Mouse (Mus musculus): ENCODE measurements around the gene Dock7.
A peak's percentile ranks its signal among the peaks of the same experiment; 100 is the strongest.

Gene Dock7

DNA sequence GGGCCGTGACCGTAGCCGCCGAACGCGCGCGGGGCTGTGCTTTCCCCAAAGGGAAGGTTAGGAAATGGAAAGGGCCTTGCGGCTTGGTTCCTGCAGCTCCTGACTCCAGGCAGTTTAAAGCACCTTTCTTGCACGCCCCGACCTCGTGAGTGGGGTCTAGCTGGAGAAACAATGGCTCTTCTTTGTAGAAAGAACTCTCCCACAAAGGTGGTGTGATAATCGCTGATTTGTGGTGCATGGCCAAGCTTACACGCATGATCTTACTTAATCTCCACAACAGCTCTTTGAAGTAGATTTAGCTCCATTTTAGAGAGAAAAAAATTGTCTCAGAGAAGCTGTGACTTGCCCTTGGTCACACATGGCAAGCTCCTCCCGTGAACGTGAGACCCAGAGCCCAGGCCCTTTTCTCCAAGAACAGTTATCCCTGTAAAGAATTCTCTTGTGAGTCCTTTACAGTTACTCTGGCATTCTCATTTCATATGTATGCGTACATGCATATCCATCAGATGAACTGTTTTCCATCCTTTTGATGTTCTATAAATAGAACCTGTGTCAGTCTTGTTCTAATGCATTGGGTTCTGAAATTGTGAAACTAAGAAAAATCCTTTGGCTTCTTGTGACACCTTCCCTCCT lies 524 bp upstream of the Dock7 start:
- no peak for DNase-seq (ENCODE audit: low read depth)

DNA sequence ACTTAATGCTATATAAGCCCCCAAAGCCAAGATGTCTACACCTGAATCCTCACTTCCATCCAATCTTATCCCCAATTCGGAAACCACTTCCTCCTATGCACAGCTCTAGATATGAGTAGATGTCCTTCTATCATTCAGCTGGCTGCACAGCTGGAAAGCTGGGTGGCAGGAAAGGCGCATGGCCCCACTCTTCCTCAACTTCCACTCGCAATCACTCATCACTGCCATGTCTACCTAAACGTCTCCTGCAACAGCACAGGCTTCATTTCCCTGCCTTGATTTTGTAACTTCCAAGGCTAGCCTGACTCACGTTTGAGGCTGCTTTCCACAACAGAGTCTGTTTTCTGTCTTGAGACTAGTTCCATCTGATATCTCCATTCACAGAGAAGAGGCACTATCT lies 1.7 kb downstream of the Dock7 start:
- DNase-seq (ENCODE audit: low read depth): no peak

DNA sequence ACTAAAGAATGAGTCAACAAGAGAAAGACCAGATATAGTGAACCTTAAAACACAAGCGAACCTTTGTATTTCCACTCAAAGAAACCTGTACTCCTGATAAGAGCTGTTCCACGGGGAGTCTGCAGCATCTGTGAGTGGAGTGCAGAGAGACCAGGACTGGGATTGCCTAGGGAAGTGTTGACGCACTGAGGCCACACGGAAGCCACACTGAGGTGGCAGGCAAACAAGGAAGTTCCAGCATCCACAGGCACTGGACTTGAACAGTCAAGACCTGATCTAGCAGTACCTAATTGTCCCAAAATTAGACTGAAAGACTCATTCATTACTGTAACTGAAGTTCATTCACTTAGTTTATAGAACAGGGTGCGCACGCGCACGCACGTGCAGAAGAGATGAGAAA lies 4.9 kb downstream of the Dock7 start:
- no peak for DNase-seq (ENCODE audit: low read depth)

DNA sequence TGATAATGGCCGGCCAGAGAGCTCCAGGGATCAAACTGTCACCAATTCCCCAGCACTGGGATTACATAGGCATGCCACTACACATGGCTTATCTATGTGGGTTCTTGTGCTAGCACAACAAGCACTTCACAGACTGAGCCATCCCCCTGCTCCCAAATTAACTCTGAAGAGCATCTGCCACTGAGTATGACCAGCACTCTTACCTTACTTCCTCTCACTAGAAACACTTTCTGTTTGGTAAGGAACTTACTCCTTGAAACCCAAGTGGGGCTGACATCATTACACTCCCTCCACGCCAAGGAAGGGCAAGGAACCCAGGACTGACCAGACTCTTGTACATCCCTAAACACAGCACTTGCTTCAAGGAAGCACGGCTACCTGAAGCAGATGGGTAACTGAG lies 9.0 kb downstream of the Dock7 start:
- DNase-seq (ENCODE audit: low read depth): no peak

DNA sequence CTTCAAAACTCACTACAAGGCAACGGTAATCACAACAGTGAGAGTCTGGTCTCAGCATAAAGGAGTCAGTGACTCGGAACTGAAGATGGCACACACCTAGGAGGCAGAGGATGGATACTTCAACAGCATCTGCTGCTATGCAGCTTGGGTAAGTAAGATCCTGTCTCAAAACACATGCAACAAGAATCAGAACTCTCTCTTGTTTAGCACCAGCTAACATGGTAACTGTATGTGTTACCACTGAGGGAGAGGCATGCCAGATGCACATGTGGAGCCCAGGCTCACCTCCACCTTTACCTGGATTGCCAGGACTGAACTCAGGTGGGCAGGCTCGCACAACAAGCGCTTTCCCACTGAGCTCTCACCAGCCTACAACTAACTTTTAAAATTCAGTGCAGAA lies 11.9 kb downstream of the Dock7 start:
- DNase-seq (ENCODE audit: low read depth): no peak

DNA sequence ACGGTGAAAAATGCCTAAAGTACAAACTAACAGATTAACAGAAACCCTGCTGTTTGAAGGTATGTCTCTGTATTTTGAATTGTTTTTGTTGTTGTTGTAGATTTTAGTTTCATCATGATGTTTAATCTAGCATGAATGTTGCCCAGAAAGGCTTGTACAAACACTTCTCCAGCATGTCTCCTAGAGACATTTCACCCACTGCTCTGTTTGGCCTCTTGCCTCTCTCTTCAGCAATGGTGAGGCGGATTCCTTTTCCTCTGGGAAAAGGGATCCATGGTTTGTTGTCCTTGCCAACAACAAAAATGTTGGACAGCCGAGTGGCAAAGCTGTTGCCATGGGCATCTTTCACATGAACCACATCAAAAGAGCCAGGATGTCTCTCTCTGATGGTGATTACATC lies 17.9 kb downstream of the Dock7 start:
- no peak for DNase-seq (ENCODE audit: low read depth)

DNA sequence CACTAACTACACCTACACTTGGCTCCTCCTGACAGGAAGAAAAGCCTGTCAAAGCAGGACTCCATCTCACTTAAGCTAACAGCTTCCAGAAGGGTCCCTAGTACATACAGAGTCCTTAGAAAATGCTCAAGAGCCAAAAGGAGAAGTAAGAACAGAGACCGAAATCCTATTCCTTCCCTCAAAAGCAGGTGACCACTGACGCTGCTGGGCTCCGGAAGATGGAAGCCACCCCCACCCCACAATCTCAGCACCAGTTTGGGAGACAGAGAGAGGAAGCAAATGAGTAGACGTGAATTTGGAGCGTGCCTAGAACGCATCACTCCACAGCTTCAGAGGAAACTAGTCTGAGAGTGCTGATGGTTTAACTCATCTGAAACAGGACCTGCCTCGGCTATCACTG lies 20.0 kb downstream of the Dock7 start:
- no peak for DNase-seq (ENCODE audit: low read depth)

DNA sequence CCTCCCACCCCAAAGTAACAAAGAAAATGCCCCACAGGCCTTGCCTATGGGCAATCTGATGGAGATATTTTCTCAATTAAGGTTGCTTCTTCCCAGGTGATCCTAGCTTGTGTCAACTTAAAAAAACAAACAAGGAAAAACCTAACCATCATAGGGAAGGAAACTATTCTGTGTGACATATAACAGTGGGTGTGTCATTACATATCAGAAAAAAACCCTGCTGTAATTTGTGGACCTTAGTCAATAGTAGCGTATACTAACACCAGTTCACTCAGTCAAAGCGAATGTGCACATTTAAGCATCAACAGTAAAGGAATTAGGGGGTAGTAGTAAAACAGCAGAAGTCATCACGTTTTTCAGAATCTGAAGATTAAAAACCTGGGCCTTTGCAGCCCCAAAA lies 28.9 kb downstream of the Dock7 start:
- no peak for DNase-seq (ENCODE audit: low read depth)

DNA sequence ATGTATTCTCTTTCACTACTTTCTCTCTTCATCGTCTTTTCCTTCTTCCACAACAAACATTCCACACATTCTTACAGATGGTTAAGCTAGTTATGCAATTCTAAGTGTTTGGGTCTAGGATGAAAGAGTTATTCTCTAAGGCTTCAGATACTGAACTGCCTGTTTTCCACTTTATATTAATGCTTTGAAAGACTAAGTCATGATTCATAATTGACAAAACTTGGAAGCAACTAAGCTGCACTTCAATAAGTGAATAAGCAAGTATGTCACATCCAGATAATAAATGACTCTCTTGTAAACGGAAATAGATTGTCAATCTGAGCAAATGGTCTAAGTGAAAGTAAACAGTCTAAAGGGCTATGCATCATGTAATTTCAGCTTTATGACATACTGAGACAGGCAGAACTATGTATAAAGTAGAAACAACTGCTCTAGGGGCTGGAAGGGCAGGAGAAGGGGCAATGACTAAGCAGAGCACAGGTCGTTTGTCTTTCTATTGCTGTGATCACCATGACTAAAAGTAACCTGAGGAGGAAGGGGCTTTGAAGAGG lies 29.5 kb downstream of the Dock7 start:
- peak; percentile 27 for DNase-seq (ENCODE audit: low read depth)

DNA sequence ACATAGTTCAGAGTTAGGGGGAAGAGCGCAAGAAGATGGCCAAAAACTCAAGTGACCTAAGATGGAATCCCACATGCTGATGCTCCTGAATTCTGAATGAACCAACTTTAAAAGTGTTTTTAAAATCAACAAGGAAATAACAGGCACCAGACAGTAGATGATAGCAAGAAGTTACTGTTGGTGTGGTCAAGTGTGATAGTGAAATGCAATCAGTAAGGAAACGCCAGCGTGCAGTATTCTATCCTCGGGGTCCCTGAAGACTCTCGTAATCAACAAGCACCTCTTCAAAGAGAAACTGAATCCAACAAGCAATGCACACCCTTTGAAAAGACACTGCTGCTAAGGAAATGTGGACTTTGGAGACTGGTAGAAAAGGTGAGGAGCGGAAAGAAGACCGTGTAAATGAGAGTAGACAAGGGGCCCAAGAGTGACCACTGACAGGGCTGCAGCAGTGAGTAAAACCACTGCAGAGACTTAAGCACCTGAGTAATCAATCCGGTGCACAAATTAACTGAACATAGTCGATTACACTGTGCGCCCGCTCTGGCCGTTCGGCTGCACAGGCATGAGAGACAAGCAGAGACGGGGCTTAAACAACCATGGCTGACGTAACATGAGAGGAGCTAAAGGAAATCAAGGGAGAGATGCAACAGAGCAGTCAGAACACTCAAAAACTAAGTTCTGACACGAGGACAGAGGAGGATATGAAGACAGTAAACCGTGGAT lies 32.8 kb downstream of the Dock7 start:
- no peak for DNase-seq (ENCODE audit: low read depth)

DNA sequence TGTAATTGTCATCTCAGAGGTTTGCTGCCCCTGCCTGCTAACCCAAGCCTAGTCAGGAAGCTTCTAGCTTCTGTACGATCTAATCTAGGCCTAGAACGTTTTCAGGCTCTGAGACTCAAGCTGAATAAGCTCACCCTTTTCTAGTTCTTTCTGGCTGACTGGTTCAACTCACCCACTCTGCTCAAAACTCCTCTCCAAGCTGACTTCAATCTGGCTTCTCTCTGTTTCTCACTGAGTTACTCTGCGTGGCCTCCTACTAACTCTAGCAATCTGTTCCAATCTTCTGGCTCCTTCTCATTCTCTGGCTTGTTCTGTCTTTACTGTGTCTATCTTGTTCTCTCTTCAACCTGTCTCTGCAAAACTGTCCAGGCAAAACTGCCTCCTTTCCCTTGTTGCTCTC lies 36.9 kb downstream of the Dock7 start:
- DNase-seq (ENCODE audit: low read depth): no peak

DNA sequence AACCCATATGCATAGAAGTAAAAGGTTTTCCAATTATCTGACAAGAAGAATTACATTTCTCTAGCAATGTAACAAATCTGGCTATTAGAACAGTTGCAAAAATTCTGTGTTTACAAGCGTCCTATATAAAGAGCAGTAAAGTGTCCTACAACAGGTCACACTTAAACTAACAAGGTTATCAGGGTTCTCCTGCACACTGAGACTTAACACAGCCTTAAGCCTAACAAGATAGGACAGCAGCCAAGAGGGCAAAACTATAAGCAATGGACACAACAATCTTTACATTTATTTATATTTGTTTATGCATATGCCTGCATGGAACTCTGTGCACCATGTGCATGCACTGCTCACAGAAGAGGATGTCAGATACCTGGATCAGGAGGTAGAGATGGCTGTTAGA lies 39.5 kb downstream of the Dock7 start:
- DNase-seq (ENCODE audit: low read depth): no peak

DNA sequence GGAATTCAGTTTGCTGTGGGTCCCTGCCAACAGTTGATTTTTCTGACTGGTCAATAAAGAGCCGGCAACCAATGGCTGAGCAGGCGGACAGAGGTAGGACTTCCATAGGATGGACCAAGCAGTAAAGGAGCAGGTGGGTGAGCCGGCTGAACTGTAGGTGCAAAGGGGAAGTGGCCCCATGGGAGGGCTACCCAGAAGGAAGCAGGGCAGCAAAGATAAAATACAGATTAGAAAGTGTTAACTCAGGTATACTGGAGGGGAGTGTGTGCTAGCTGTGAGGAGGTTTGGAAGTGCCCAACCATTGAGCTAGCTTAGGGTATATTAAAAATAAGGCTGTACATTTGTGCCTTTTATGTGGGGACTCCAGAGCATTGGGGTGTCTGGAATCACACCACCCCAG lies 42.7 kb downstream of the Dock7 start:
- DNase-seq (ENCODE audit: low read depth): no peak

DNA sequence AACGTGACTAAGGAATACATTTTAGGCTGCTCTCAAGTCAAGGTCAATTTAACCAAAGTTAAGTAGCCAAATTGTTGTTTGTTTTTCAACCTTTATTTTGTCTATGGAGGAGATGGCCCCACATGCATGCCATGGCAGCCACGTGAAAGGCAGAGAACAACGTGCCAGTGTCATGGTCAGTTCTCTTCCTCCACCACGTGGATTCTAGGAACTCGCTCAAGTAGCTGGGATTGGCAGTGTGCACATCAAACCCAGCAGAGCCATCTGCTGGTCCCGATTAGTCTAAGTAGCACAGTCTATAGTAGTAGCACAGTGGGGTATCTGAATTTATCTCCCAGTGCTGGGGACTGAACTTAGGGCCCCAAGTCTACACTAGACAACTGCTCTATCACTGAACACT lies 51.9 kb downstream of the Dock7 start:
- no peak for DNase-seq (ENCODE audit: low read depth)

DNA sequence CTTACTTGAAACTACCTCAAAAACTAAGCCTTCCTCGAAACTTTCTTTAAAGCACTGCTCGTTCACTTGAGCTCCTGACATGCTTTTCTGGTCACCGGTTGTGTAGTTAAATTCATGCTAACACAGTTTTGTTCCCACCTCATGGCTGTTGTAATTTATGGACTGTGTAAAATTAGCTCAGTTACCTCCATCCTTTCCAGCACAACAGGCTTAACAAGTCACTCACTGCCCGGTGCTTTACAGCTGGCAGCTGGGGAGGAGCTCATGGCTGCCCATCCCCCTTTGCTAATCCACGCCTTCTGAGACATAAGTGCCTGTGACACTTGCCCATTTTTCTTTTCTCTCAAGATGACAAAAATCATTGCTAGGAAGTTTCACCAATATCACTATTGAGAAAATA lies 56.2 kb downstream of the Dock7 start:
- no peak for DNase-seq (ENCODE audit: low read depth)

DNA sequence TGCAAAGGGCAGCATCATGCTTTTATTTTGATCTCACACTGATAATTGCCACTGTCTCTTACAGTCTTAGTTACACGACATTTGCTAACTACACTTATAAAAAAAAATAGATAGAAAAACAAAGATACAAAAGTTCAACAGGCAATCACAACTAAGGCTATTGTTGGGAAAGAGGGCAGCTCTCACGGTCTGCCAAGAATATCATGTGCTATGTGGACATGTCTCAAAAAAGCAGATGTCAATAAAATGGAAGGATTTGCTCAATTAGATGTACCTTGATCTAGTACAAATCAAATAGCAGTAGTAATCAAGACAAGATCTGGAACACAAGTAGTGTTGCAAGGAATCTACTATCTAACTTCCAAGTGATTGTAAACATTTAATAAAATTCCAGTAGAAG lies 72.1 kb downstream of the Dock7 start:
- DNase-seq (ENCODE audit: low read depth): no peak

DNA sequence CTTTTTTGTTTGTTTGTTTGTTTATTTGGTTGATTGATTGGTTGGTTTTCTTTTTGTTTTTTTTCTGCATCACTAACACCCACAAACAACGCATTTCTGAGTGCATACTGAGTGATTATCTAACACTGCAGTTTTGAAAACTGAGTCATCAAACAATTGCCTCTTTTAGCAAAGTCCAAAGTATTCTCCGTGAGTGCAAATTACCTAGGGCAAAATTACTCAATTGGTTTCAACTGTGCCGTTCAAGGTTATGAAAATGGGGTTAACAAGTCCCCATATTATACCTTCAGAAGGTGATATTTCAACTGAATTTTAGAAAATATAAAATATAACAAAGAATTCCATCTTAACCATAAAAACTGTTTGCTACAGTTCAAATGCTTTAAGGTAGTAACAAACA lies 74.2 kb downstream of the Dock7 start:
- DNase-seq (ENCODE audit: low read depth): no peak

DNA sequence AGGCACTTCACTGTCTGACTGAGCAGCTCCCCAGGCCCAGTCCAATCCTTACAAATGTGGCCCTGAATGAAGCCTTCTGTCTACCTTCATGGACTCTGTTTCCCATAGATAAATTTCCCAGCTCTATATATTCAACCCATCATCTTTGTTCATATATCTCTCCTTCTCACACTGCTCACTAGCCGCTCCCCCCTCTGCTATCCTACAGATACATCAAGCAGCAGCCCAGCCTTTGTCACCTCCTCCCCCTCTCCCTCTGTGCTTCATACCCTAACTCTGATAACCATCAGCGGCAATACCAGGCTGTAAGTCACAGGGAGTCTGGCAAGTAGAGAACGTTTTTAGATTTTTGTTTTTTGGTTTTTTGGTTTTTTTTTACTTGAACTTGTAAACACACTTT lies 75.9 kb downstream of the Dock7 start:
- DNase-seq (ENCODE audit: low read depth): no peak

DNA sequence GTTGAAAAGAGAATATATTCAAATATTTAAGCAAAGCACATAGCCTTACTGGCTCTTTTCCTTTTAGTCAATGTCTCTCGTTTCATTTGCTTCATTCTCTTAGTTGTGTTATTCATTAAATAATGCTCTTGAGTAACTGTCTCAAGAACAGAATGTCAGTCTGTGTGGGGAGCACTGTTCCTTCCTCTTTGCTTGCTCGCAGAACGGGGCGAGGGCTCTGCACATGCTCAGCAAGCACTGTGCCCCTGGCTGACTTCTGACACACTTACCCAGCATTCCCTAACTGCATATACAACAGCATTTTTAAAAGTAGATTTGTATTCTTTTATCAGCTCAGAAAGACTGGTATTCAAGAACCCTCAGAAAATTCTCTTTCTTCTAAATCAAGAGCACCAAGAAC lies 87.8 kb downstream of the Dock7 start:
- no peak for DNase-seq (ENCODE audit: low read depth)

DNA sequence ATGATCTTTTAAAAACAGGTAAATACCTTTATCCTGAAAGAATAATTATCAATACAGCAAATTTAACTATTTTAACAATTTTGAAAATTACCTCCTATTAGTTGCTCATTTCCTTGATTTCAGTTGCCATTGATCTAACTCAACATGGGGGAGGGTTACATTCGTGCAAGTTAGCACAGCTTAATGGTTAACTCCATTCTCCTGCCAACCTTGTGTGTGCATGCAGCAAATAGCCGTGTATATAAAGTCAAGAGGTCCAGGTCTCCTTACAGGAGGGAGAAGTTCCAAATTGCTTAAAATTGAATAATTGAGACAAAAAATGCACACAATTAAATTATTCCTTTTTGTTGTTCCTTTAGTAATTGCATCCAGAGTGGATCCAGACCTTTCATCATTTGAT lies 90.0 kb downstream of the Dock7 start, which contains the start of gene Angptl3:
TSS of gene Angptl3 (plus strand) at position 269 of the 400 bp plus-strand sequence.
- DNase-seq (ENCODE audit: low read depth): no peak

DNA sequence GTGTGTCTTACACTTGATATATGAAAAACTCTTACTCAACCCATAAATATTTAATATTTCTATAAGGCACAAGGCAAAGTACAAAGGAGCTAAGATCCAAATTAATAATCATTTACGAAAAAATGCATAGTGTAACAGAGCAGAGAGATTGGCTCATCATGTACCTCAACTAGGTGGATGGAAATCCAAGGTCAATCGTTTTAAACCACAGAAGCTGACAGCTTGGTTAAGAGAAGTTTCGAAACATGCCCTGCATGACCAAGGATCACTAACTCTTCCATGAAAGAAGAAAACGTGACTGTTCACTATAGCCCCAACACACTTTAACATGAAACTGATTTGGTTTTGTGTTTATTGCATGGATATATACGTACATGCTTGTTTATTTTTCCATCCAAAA lies 92.3 kb downstream of the Dock7 start:
- no peak for DNase-seq (ENCODE audit: low read depth)

DNA sequence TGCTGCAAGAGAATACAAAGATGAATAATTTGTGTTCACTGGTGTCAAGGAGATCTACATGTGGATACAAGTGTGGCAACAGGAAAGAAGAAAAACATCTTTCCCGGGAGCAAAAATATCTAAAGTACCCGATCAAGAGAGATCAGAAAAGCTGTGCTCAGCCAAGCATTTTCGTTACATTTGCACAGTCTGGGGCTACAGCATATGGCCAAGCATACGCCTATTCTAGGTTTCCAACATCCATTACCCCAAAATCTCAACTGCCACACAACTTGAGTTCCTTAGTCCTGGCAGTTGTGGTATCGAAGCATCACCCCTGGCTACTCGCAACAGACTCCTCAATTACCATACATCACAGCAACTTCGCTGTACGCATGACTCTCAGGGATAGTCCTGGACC lies 98.5 kb downstream of the Dock7 start:
- DNase-seq (ENCODE audit: low read depth): no peak

DNA sequence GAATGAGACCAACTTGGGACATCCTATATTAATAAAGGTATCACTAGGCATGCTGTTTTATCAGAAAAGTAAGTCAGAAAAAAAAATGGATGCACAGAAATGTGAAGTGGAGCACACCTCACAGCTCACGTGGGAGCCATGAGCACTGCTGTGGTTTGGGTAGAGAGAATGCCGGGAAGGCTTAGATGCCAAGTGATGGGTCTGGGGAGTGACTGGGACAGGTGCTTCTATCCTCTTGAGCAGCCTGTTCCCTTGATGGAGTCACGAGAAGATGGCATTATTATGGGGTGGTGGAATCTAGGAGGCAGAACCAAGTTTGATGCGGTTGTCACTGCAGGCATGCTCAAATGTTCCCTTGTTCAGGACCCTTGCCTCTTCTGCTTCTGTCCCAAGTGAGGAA lies 109.7 kb downstream of the Dock7 start:
- no peak for DNase-seq (ENCODE audit: low read depth)

DNA sequence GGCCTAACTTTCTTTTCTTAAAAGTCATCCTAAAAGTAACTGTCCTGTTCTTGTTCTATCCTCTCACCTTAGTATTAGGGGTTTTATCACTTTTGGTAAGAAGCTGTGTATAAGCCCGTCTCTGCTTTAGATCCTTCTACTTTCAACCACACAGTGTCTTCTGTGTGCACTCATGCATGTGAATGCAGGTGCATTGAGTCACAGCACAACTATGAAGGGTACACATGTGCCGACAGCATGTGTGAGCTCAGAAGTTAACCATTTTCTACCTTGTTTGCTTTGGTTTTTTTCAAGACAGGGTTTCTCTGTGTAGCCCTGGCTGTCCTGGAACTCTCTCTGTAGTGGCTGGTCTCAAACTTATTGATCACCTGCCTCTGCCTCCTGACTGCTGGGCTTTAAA lies 114.4 kb downstream of the Dock7 start:
- no peak for DNase-seq (ENCODE audit: low read depth)
